Mouse (Mus musculus): ENCODE data around the gene Aatk. TPM values are rescaled to one million over a fixed set of nuclear protein-coding genes. Genes with fewer than 3 reads are reported as not detected.

Gene Aatk
- total RNA-seq, 4 experiments from 2014 or later = 3.1 to 6.2 (median 4.7) TPM

- no peak for DNase-seq (ENCODE audit: low spot score)
Measured at GRCm38 (mm10) chr11:120053846-120054245, 6.9 kb upstream of the Aatk start.

- DNase-seq (ENCODE audit: low spot score) = peak; percentile 27
Measured at GRCm38 (mm10) chr11:120052274-120052673, 5.3 kb upstream of the Aatk start.

- no peak for DNase-seq (ENCODE audit: low spot score)
Measured at GRCm38 (mm10) chr11:120051124-120051811, 4.3 kb upstream of the Aatk start.

- no peak for DNase-seq (ENCODE audit: low spot score)
Measured at GRCm38 (mm10) chr11:120049067-120049466, 2.1 kb upstream of the Aatk start.

GRCm38 (mm10) chr11:120048252-120048556, 1.2 kb upstream of the Aatk start:
- DNase-seq (ENCODE audit: low spot score) = no peak

- no peak for DNase-seq (ENCODE audit: low spot score)
Measured at GRCm38 (mm10) chr11:120047531-120048251, 724 bp upstream of the Aatk start.

GRCm38 (mm10) chr11:120045839-120046552, 971 bp downstream of the Aatk start:
- no peak for DNase-seq (ENCODE audit: low spot score)

GRCm38 (mm10) chr11:120045341-120045740, 1.6 kb downstream of the Aatk start:
- no peak for DNase-seq (ENCODE audit: low spot score)

- no peak for DNase-seq (ENCODE audit: low spot score)
Measured at GRCm38 (mm10) chr11:120042141-120042838, 4.7 kb downstream of the Aatk start.

- peak; percentile 90 for DNase-seq (ENCODE audit: low spot score)
Measured at GRCm38 (mm10) chr11:120041191-120042123, 5.5 kb downstream of the Aatk start.

- DNase-seq (ENCODE audit: low spot score) = no peak
Measured at GRCm38 (mm10) chr11:120040440-120040839, 6.5 kb downstream of the Aatk start.

- peak; percentile 24 for DNase-seq (ENCODE audit: low spot score)
Measured at GRCm38 (mm10) chr11:120039581-120039980, 7.4 kb downstream of the Aatk start.

- DNase-seq (ENCODE audit: low spot score) = no peak
Measured at GRCm38 (mm10) chr11:120034762-120035161, 12.2 kb downstream of the Aatk start.

GRCm38 (mm10) chr11:120034306-120034705, 12.7 kb downstream of the Aatk start:
- DNase-seq (ENCODE audit: low spot score) = no peak

GRCm38 (mm10) chr11:120033473-120033872, 13.5 kb downstream of the Aatk start:
- no peak for DNase-seq (ENCODE audit: low spot score)

GRCm38 (mm10) chr11:120032052-120032451, 14.9 kb downstream of the Aatk start:
- DNase-seq (ENCODE audit: low spot score) = no peak

GRCm38 (mm10) chr11:120030145-120030901, 16.6 kb downstream of the Aatk start:
- DNase-seq (ENCODE audit: low spot score) = peak; percentile 49

GRCm38 (mm10) chr11:120029431-120030144, 17.4 kb downstream of the Aatk start:
- DNase-seq (ENCODE audit: low spot score) = no peak

GRCm38 (mm10) chr11:120028319-120029092, 18.5 kb downstream of the Aatk start:
- no peak for DNase-seq (ENCODE audit: low spot score)
